Mouse (Mus musculus) urinary bladder, postnatal 10 days (tissue): ENCODE measurements around the gene Pdzk1ip1.

Experiments
- DNase-seq: peaks from one replicate; pipeline ENCODE4 v3.0.0; 2022; ENCODE audit warnings: low spot score

Pdzk1ip1 gene

DNA sequence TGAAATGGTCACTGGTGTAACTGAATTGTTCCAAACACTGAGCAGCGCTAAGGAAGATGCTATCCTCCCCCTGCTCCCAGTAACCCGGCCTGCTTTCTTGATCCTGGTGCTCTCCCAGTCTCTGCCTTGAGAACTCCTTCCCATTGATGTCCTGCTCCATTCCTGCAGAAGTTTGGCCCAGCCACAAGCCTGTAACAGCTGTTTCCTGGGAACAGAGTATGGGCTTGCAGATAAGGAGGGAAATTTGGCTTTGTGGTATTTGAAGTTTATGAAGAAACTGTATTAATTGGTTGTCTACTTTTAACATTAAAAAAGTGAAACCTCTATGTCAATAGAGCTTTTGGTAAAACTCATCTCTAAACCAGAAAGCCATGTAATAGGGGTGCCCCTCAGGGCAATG, 35.0 kb downstream of the Pdzk1ip1 start:
- no peak for DNase-seq

DNA sequence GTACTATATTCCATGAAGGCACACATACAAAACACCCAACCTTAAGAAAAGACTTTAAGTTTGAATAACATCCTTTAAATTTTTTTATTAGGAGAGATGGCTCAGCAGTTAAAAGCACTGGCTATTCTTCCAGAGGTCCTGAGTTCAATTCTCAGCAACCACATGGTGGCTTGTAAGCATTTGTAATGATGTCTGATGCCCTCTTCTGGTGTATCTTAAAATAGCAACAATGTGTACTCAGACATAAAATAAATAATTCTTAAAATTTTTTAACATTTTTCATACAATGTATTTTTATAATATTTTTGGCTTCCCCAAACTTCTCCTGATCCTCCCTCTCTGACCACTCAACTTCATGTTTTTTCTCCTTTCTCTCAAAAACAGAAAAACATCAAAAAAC, 36.2 kb downstream of the Pdzk1ip1 start:
- DNase-seq, result no peak

DNA sequence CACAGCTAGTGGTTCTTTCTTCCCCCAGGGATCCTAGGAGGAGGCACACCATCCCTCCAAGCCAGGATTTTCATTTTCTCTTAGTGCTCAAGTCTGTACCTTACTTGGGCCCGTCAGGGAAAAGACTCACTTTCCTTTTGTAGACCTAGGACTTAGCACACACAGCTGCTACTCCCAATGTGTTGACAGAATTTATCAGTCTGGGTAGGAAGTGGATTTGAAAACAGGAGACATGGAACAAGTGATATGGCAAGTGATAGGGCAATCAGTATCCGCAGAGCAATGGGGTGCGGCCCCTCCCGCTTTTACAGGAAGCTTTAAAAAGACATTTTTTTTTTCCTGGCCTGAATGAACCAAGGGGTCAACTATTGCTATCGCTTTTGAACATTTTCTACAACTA, 44.6 kb downstream of the Pdzk1ip1 start:
- no peak for DNase-seq

DNA sequence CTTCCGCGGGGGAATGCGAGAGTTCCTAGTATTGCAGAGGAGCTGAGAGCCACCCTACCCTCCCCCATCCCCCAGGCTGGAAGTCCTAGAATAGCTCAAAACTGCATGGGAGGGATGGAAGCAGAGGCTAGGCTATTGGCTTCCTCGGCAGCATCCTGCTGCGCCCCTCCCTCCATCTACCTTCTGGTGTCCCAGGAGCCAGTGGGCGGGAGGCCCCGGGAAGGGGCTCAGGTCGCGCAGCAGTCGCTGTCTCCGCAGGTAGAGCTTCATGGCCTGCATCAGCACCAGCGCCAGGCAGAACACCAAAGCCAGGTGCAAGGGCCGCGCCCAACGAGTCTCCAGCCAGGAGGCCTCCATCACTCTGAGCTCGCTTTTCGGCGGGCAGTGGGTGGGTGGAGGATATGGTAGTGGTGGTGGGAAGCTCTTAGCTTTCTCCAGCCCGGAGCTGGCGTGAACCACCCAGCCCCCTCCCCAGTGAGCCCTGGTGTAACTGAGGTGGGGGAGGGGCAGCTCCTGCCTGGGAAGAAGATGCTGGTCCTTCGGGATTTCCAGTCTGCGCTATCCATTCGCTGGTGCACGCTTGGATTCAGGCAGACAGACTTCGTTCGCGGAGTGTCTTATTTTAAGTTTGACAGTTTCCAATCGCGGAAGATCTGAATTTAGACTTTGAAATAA, 45.2 kb downstream of the Pdzk1ip1 start, which contains the start of gene Cyp4x1:
Gene Cyp4x1 (minus strand): TSS at position 661 of the 675 bp plus-strand sequence.
- DNase-seq, result no peak

DNA sequence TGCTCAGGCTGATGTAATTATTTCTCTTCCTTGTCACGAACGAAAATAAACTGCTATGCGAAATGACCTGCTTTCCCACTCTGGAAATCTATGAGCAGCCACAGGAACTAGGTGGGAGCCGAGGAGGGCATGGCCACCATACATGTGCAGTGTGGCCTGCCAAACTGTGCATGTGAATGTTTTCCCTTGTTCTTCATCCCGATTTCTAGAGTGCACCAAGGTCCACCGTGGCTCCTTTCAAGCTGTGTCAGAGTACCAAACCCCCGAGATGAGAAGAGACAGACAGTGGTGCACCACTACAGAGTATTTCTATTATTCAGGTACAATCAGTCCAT, 45.8 kb downstream of the Pdzk1ip1 start:
- DNase-seq, result no peak
